Mouse (Mus musculus) brain, embryonic 14.5 days (tissue): ENCODE data around the gene F7.

ENCODE experiments used
- CTCF ChIP-seq: fragments of 200-500 bp; IDR thresholded peaks from 2 replicates; pipeline ENCODE4 v1.5.1; 2012; ENCODE audit warnings: inconsistent platforms, mild to moderate bottlenecking, moderate library complexity, borderline replicate concordance; ENCODE audit not compliant: insufficient read depth, insufficient read length; ENCODE audit errors: extremely low read depth
- POLR2A ChIP-seq: fragments of 200-500 bp; IDR thresholded peaks from 2 replicates; pipeline ENCODE4 v1.6.1; 2012; ENCODE audit warnings: mild to moderate bottlenecking, inconsistent platforms, borderline replicate concordance; ENCODE audit not compliant: poor library complexity, insufficient read depth, insufficient read length, severe bottlenecking; ENCODE audit errors: extremely low read depth

DNA sequence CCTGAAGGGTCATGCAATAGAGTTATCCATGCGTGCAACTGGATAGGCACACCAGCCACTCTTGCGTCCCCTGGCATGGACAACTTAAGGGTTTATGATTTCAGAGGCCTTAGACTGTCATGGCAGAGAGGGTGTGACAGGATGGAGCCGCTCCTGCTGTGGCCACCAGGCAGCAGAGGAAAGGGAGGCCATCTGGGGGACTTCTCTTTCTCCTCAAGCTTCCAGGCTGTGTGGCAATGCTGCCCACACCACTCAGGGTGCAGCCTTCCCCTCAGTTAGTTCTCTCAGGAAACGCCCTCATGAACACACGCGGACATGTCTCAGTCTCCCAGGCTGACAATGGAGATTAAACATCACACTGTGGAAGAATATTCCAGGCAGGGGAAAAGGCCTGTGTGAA is 13.2 kb downstream of the F7 start:
- TF ChIP-seq CTCF (no peak), POLR2A (no peak)
